Mouse (Mus musculus) A20 (cell line): Measurements from ENCODE around the gene Exoc3l2.
A peak's percentile ranks its signal among the peaks of the same experiment; 100 is the strongest.

Experiments used
- DNase-seq: peaks from one replicate; pipeline ENCODE4 v3.0.0-alpha.2; 2011; ENCODE audit warnings: low read depth, low spot score

The Exoc3l2 gene

GRCm38 (mm10) chr7:19523017-19523756 lies 60.1 kb downstream of the Exoc3l2 start:
- no peak for DNase-seq

DNA sequence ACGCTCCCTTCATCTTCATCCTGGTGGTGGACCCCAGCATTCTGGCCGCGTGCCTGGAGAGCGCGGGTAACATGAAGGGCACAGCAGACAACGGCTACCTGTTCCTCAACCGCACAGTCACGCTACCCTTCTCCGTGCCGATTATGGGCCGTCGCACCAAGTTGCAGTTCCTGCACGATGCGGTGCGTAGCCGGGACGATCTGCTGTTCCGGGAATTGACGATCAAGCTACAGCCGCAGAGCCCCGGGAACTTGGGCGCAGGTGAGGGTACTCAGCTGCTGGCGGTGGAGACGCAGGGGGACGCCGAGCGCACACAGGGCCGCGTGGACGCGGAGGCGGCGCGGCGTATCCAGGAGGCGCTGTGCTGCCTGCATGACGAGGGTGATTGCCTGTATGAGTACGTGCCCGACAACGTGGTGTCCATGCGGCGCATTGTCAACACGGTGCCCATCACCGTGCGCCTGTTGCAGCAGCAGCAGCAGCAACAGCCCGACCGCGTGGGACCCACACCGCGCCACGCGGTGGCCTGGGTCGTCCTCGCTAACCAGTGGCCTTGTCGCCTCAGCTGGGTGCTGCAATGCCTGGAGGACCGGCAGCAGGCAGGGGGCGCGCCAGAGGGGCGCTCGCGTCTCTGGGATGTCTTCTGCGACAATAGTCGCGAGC lies 60.8 kb downstream of the Exoc3l2 start:
- no peak for DNase-seq

DNA sequence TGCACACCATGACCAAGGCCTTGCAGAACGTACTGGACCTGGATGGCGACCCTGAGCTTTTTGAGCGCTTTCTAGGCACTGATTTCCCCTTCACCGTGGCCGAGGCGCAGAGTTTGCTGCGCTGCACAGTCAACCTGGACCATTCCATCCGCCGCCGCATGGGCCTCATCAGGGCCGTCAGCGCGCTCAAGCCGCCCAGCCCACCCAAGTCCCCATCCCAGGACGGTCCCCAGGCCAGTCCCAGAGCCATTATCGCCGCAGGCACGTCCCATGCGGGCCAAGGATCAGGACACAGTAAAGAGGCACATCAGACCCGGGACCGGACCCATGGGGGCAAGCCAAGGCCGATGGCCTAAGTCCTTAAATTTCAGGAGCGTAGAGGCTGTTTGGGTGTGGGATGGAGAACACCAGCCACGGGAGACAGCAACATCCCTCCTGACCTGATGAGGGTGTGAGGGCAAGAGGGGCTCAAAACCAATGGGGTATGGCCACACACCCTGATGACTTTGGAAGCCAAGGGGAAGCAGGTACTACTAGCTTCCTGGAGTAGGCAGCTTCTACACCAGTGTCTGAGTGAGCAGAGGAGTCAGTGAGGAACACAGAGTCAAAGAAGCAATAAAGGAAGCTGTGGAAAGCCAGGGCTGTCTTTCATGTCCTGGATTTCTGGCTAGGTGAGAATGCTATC lies 61.4 kb downstream of the Exoc3l2 start:
- DNase-seq: no peak

- DNase-seq: no peak
Observed at GRCm38 (mm10) chr7:19525105-19525481, 62.0 kb downstream of the Exoc3l2 start.

DNA sequence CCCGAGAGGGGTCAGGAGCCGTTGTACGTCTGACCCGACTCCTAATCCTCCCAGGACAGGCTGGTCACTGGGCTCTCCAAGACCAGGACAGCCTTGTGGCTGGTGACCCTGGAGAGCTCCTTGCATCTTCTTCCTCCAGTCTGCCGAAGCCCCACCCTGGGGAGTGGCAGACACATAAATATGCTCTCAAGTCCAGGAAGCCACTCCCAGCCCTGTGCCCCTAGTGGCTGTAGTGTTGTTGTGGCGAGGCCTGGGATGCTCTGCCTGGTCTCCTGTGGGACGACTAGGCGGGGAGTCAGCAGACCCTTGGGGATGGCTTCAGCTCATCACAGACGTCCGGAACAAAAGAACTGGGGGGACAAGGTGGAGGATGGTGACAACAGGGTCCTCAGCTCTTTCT lies 67.9 kb downstream of the Exoc3l2 start:
- no peak for DNase-seq

DNA sequence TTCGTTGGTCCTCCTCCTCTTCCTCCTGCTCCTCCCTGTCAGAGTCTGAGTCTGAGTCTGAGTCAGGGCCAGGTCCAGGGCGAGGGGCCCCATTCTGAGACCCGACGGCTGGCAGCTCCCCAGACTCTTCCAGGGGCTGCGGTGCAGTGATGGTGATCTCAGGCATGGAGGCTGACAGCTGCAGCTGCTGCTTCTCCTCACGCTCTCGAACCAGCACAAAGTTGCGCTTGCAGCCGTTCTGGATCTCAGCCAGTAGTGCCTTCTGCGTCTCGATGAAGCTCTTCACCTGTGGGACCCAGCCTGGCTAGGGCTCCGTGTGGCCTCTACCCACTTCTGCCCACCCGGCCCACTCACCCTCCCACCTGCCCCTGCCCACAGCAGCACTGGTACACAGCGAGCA lies 69.1 kb downstream of the Exoc3l2 start:
- DNase-seq: no peak

DNA sequence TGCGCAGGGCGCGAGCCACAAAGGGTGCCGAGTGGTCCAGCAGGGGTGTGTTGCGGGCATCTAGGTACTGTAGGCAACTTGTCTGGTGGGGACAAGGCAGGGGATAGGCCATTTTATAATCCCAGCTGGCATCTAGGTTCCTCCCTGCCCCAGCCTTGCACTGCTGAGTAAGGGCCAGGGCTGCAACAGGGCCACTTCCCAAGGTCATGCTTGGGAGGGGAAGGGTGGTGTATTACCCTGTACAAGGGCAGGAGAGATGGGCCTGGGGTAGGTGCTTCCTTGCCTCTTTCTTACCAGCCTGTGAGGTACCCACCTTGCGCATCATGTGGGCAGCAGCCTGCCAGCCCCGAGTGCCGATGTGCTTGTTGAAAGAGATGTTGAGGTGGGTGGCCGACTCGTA lies 71.5 kb downstream of the Exoc3l2 start:
- DNase-seq: no peak

- no peak for DNase-seq
Observed at GRCm38 (mm10) chr7:19540771-19541566, 77.8 kb downstream of the Exoc3l2 start.

GRCm38 (mm10) chr7:19541681-19542154 lies 78.6 kb downstream of the Exoc3l2 start:
- DNase-seq: no peak

GRCm38 (mm10) chr7:19542155-19542691 lies 79.1 kb downstream of the Exoc3l2 start:
- no peak for DNase-seq

- DNase-seq: peak; percentile 77
Observed at GRCm38 (mm10) chr7:19543584-19543983, 80.5 kb downstream of the Exoc3l2 start.

- DNase-seq: no peak
Observed at GRCm38 (mm10) chr7:19546007-19546406, 82.9 kb downstream of the Exoc3l2 start.
